In genomic region chr8:69653808-69654357, GRCm38 (mm10) we compare ENCODE assay signal across 8 mouse cellular contexts. TPM values are rescaled to one million over a fixed set of nuclear protein-coding genes. Genes with fewer than 3 reads are reported as not detected.
A peak's percentile ranks its signal among the peaks of the same experiment; 100 is the strongest.
DNase-seq lines count a peak whose midpoint lies in the region; ATAC-seq and TF ChIP-seq lines count a peak whose summit lies in the region.

No protein-coding gene starts in this region.

- no peaks in the 10 kb centered on the region for H3K9me3 ChIP-seq in erythroblast, embryonic 14.5 days (ENCODE audit: control insufficient read depth, low read length)
- H3K9me3 ChIP-seq in liver, embryonic 12.5 days (replicated peaks): no peaks in the 10 kb centered on the region

- peak overlapping the region; percentile 56 for H3K4me3 ChIP-seq in erythroblast, embryonic 14.5 days (replicated peaks)
- peak overlapping the region; percentile 84; the same call in 1 of the 2 replicates for H3K4me3 ChIP-seq in testis, adult 2 months (ENCODE audit: control insufficient read depth, low read depth, low read length)
- peak overlapping the region; percentile 57 for H3K4me3 ChIP-seq in liver, embryonic 12.5 days

- WGBS in liver, embryonic 12.5 days (ENCODE audit: insufficient replicate concordance): 38% methylated on average over 10 of the region's 10 CpGs

- H3K27ac ChIP-seq in testis, adult 2 months (ENCODE audit: control insufficient read depth, insufficient read depth, low read depth, low read length): no peak overlapping the region
- no peak overlapping the region for H3K27ac ChIP-seq in liver, embryonic 12.5 days

- H3K4me1 ChIP-seq in erythroblast, embryonic 14.5 days (ENCODE audit: control insufficient read depth): peaks cover 7% of the 10 kb centered on the region
- H3K4me1 ChIP-seq in testis, adult 2 months (ENCODE audit: control insufficient read depth, insufficient read depth, low read length): peaks cover 7% of the 10 kb centered on the region
- peaks cover 11% of the 10 kb centered on the region for H3K4me1 ChIP-seq in liver, embryonic 12.5 days

- no peak for DNase-seq in testis, postnatal 10 days (ENCODE audit: low spot score)
- no peak for DNase-seq in natural killer cell, adult 2 months (ENCODE audit: low spot score in 2 of 2)
- no peak for DNase-seq in spleen, postnatal 10 days (ENCODE audit: low spot score in 2 of 2)
- DNase-seq in T-cell, adult 2 months (ENCODE audit: low spot score): no peak

- H3K4me2 ChIP-seq in liver, embryonic 12.5 days: peak overlapping the region; percentile 84

- TF ChIP-seq POLR2A in testis, adult 2 months (IDR thresholded peaks at IDR 0.05; ENCODE audit: control insufficient read depth, low read depth, low read length): no peak

- no peaks in the 10 kb centered on the region for H3K36me3 ChIP-seq in erythroblast, embryonic 14.5 days (ENCODE audit: control insufficient read depth)
- no peaks in the 10 kb centered on the region for H3K36me3 ChIP-seq in testis, adult 2 months (ENCODE audit: control insufficient read depth, insufficient read depth, low read length)
- H3K36me3 ChIP-seq in liver, embryonic 12.5 days: no peaks in the 10 kb centered on the region

- peaks cover 27% of the 10 kb centered on the region for H3K27me3 ChIP-seq in erythroblast, embryonic 14.5 days (ENCODE audit: control insufficient read depth)
- no peaks in the 10 kb centered on the region for H3K27me3 ChIP-seq in testis, adult 2 months (ENCODE audit: control insufficient read depth, insufficient read depth, low read length)
- peaks cover 23% of the 10 kb centered on the region for H3K27me3 ChIP-seq in liver, embryonic 12.5 days (replicated peaks)

- no peak for ATAC-seq in erythroblast, adult 5-6 weeks (replicated peaks; ENCODE audit: low FRiP score, poor library complexity, severe bottlenecking)
- no peak for ATAC-seq in liver, embryonic 12.5 days

- no peak for TF ChIP-seq CTCF in testis, adult 2 months (IDR thresholded peaks at IDR 0.05; ENCODE audit: control insufficient read depth, insufficient read depth, insufficient replicate concordance, low read depth, low read length)

- no peak overlapping the region for H3K9ac ChIP-seq in liver, embryonic 12.5 days

RNA-seq across cellular contexts. Expression of gene Zfp964, which starts 0.4 kb away (rescaled TPM):
- not detected in 2 replicates for polyA plus RNA-seq in erythroblast, embryonic 14.5 days (2012)
- total RNA-seq in erythroblast, adult 5-6 weeks (2015; ENCODE audit: low replicate concordance): not detected in 2 replicates
- 0.09 and 0.14 TPM in 2 replicates for total RNA-seq in erythroblast, adult 5-6 weeks (2017; ENCODE audit: low replicate concordance)
- polyA plus RNA-seq in testis, adult 2 months (2012; rRNA removed): 0.51 and 0.75 TPM in 2 replicates
- polyA plus RNA-seq in liver, embryonic 12.5 days (2016; fragmentation: Nextera tagmentation; extraction: Ambion mirVana): 0.42 and 0.58 TPM in 2 replicates

RNA-seq across cellular contexts. Expression of gene Zfp868, which starts 28.5 kb away (rescaled TPM):
- 0.11 and 0.16 TPM in 2 replicates for polyA plus RNA-seq in erythroblast, embryonic 14.5 days (2012)
- total RNA-seq in erythroblast, adult 5-6 weeks (2015; ENCODE audit: low replicate concordance): 9.4 and 19.4 TPM in 2 replicates
- total RNA-seq in erythroblast, adult 5-6 weeks (2017; ENCODE audit: low replicate concordance): 9.4 and 9.9 TPM in 2 replicates
- polyA plus RNA-seq in testis, adult 2 months (2012; rRNA removed): 4.3 and 4.8 TPM in 2 replicates
- polyA plus RNA-seq in liver, embryonic 12.5 days (2016; fragmentation: Nextera tagmentation; extraction: Ambion mirVana): 9.6 and 9.7 TPM in 2 replicates

RNA-seq across cellular contexts. Expression of gene Zfp869, which starts 56.6 kb away (rescaled TPM):
- 0.08 and 0.14 TPM in 2 replicates for polyA plus RNA-seq in erythroblast, embryonic 14.5 days (2012)
- total RNA-seq in erythroblast, adult 5-6 weeks (2015; ENCODE audit: low replicate concordance): 10.7 and 15.6 TPM in 2 replicates
- total RNA-seq in erythroblast, adult 5-6 weeks (2017; ENCODE audit: low replicate concordance): 23.1 and 30.1 TPM in 2 replicates
- polyA plus RNA-seq in testis, adult 2 months (2012; rRNA removed): 1.4 TPM in 2 replicates
- polyA plus RNA-seq in liver, embryonic 12.5 days (2016; fragmentation: Nextera tagmentation; extraction: Ambion mirVana): 14.8 and 15.8 TPM in 2 replicates
